Mouse (Mus musculus): Measurements from ENCODE around the gene Twsg1. TPM values are rescaled to one million over a fixed set of nuclear protein-coding genes. Genes with fewer than 3 reads are reported as not detected.
"Not testable (repeated sequence)": the region's sequence is repeated elsewhere in the genome, so short reads cannot be mapped to it uniquely, and the experiment has no call there.

Gene Twsg1
- polyA plus RNA-seq (2016; fragmentation: Nextera tagmentation; extraction: Ambion mirVana), result 23.1 and 26.4 TPM in 2 replicates

- peaks cover 34% of the 10 kb centered on the region for H3K4me1 ChIP-seq
- H3K27me3 ChIP-seq (replicated peaks), result no peaks in the 10 kb centered on the region
- peak within 1 kb of the TSS; percentile 89 for H3K4me3 ChIP-seq
- H3K36me3 ChIP-seq, result peaks cover 26% of the 10 kb centered on the region
- peak within 1 kb of the TSS; percentile 85 for H3K27ac ChIP-seq
- peak within 1 kb of the TSS; percentile 94 for H3K9ac ChIP-seq
- H3K9me3 ChIP-seq (replicated peaks), result no peaks in the 10 kb centered on the region
- peak within 1 kb of the TSS; percentile 92 for H3K4me2 ChIP-seq
- under 1% methylated on average over 86 of the region's 87 CpGs for WGBS (ENCODE audit: insufficient replicate concordance)
- ATAC-seq, result peak; percentile 97
Observed at GRCm38 (mm10) chr17:65950622-65951404, at the start of gene Twsg1. TSS of gene Twsg1 (minus strand) at chr17:65951226.

DNA sequence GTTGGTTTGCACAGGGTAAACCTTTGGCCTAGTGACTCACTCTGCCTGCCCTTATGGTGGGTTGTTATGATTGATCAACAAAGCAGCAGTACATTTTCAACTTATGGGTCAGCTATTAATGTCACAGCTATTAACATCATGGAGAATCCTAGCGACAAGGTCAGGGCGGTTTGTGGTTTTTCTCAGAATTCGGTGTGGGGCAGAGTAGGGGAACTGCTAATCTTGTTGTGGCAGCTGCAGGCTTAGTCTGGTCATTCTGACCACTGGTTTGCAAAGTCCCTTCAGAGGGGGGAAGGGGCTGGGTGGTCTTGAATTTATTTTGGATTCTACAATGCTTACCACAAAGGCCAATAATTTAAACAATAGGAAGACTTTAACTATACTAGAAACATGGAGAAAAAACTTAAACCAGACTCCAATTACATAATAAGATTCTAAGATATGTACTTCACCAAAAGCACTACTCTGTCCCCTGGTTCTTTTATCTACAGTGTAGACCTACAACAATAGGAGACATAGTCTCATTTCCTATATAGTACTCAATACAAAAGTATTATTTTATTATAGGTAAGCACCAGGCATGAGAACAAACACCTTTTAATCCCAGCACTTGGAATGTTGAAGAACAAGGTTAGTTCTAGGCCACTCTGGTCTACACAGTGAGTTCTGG, 37.3 kb upstream of the Twsg1 start:
- H3K27ac ChIP-seq, result peak overlapping the region; percentile 40; the same call in 1 of the 2 replicates
- peaks cover 36% of the 10 kb centered on the region for H3K4me1 ChIP-seq
- peak; percentile 85 for ATAC-seq
- H3K27me3 ChIP-seq (replicated peaks), result no peaks in the 10 kb centered on the region
- H3K9ac ChIP-seq, result peak overlapping the region; percentile 35; the same call in 1 of the 2 replicates
- 8% methylated on average over 3 of the region's 3 CpGs for WGBS (ENCODE audit: insufficient replicate concordance)
- no peaks in the 10 kb centered on the region for H3K36me3 ChIP-seq
- H3K4me2 ChIP-seq, result peak overlapping the region; percentile 37
- H3K9me3 ChIP-seq (replicated peaks), result no peaks in the 10 kb centered on the region
- no peak overlapping the region for H3K4me3 ChIP-seq

DNA sequence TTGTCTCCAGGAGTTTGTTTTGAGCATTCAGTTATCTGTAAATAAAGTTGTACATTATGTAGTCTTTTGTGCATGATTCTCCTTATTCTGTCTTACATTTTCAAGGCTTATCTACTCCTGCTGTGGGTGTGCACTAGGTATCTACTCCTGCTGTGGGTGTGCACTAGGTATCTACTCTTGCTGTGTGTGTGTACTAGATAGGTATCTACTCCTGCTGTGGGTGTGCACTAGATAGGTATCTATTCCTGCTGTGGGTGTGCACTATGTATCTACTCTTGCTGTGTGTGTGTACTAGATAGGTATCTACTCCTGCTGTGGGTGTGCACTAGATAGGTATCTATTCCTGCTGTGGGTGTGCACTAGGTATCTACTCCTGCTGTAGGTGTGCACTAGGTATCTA, 25.7 kb upstream of the Twsg1 start:
- H3K27ac ChIP-seq, result peak overlapping the region; percentile 73
- H3K36me3 ChIP-seq; H3K4me2 ChIP-seq; H3K9ac ChIP-seq; H3K9me3 ChIP-seq (replicated peaks); H3K27me3 ChIP-seq (replicated peaks); H3K4me3 ChIP-seq: not testable (repeated sequence)
- H3K4me1 ChIP-seq, result peaks cover 30% of the 10 kb centered on the region
- peak; percentile 73 for ATAC-seq

GRCm38 (mm10) chr17:65967751-65968150, 16.7 kb upstream of the Twsg1 start:
- H3K4me1 ChIP-seq, result no peaks in the 10 kb centered on the region
- H3K27ac ChIP-seq, result no peak overlapping the region
- H3K36me3 ChIP-seq, result no peaks in the 10 kb centered on the region
- 55% methylated on average over 11 of the region's 11 CpGs for WGBS (ENCODE audit: insufficient replicate concordance)
- H3K4me3 ChIP-seq, result no peak overlapping the region
- no peaks in the 10 kb centered on the region for H3K9me3 ChIP-seq (replicated peaks)
- ATAC-seq, result no peak
- no peaks in the 10 kb centered on the region for H3K27me3 ChIP-seq (replicated peaks)
- no peak overlapping the region for H3K9ac ChIP-seq
- H3K4me2 ChIP-seq, result no peak overlapping the region

DNA sequence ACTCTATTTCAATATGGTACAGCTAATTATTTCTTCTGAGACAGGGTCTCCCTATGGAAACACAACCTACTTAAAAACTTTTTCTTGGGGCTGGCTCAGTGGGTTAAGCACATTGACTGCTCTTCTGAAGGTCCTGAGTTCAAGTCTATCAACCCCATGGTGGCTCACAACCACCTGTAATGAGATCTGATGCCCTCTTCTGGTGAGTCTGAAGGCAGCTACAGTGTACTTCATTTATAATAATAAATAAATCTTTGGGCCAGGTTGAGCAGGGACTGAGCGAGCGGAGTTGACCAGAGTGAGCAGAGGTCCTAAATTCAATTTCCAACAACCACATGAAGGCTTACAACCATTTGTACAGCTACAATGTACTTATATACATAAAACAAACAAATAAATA, 11.2 kb upstream of the Twsg1 start:
- Histone ChIP-seq H3K36me3 (no peaks in the 10 kb centered on the region), H3K27ac (no peak overlapping the region), H3K4me1 (peaks cover 3% of the 10 kb centered on the region), H3K4me2 (no peak overlapping the region), H3K9me3 (replicated peaks) (no peaks in the 10 kb centered on the region), H3K9ac (no peak overlapping the region), H3K4me3 (no peak overlapping the region), H3K27me3 (replicated peaks) (no peaks in the 10 kb centered on the region)
- 83% methylated on average over 2 of the region's 2 CpGs for whole genome bisulfite sequencing (ENCODE audit: insufficient replicate concordance)
- ATAC-seq, result no peak

DNA sequence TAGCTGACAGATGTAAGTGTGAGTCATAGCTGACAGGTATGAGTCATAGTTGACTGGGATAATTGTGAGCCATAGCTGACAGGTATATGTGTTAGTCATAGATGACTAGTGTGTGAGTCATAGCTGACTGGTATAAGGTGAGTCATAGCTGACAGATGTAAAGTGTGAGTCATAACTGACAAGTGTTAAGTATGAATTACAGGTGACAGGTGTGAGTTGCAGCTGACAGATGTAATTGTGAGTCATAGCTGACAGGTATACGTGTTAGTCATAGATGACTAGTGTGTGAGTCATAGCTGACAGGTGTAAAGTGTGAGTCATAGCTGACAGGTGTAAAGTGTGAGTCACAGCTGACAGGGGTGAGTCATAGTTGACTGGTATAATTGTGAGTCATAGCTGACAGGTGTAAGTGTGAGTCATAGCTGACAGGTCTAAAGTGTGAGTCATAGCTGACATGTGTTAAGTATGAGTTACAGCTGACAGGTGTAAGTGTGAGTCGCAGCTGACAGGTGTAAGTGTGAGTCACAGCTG, 10.6 kb upstream of the Twsg1 start:
- Histone ChIP-seq H3K27ac (no peak overlapping the region), H3K4me3 (no peak overlapping the region), H3K4me1 (peaks cover 9% of the 10 kb centered on the region), H3K9ac (no peak overlapping the region), H3K4me2 (no peak overlapping the region), H3K9me3 (replicated peaks) (no peaks in the 10 kb centered on the region), H3K36me3 (no peaks in the 10 kb centered on the region), H3K27me3 (replicated peaks) (no peaks in the 10 kb centered on the region)
- 0 out of 2 replicates have a peak, but pooled peaks have one; percentile 27 for ATAC-seq
- 76% methylated on average over 2 of the region's 2 CpGs for WGBS (ENCODE audit: insufficient replicate concordance)

DNA sequence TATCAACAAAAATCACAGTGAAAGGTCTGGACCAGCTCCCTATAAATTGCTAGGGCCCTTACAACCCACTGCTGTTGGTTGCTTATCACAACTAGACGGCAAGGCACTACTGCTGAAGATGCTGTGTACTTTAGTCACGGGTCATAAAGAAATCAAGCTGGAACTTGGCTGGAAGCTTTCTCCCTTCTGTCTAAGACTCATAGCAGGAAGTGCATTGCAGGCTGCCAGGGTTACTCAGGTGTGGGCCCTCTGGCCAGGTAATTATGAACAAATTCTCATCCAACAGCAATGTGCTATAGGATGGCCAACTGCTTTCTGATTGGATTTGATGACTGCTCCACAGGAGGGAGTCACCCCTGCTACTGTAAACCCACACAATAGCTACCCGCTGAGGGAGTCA, 8.0 kb upstream of the Twsg1 start:
- WGBS (ENCODE audit: insufficient replicate concordance), result 61% methylated on average over 3 of the region's 3 CpGs
- peaks cover 15% of the 10 kb centered on the region for H3K4me1 ChIP-seq
- ATAC-seq, result no peak

DNA sequence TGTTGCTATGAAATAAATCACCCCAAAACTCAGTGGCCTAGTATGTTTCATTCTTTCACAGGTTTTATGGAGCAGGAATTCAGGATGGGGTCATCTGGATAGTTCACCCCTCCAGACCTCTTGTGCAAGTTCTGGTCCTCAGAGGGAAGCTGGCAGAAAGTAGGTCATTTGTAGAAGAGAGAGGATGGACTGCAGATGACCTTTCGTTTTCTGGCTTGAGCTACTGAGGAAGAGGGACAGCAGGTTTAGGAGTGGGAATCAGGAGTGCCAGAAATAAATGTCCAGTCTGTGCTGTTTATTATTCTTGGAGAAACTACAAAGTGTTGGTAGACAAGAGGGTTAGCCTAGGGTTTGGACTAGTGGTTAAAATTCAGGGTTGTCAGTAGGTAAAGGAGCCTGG, 7.3 kb upstream of the Twsg1 start:
- no peak overlapping the region for H3K9ac ChIP-seq
- H3K4me2 ChIP-seq, result no peak overlapping the region
- H3K4me3 ChIP-seq, result no peak overlapping the region
- 73% methylated on average over 1 of the region's 1 CpGs for WGBS (ENCODE audit: insufficient replicate concordance)
- peaks cover 20% of the 10 kb centered on the region for H3K4me1 ChIP-seq
- H3K27me3 ChIP-seq (replicated peaks), result no peaks in the 10 kb centered on the region
- H3K27ac ChIP-seq, result no peak overlapping the region
- H3K9me3 ChIP-seq (replicated peaks), result no peaks in the 10 kb centered on the region
- H3K36me3 ChIP-seq, result no peaks in the 10 kb centered on the region
- no peak for ATAC-seq

More for the DNA sequence above, 8.0 kb upstream of the Twsg1 start:
- H3K9ac ChIP-seq, result no peak overlapping the region
- H3K36me3 ChIP-seq, result no peaks in the 10 kb centered on the region
- H3K27ac ChIP-seq, result no peak overlapping the region
- no peak overlapping the region for H3K4me2 ChIP-seq
- no peaks in the 10 kb centered on the region for H3K9me3 ChIP-seq (replicated peaks)
- H3K27me3 ChIP-seq (replicated peaks), result no peaks in the 10 kb centered on the region
- H3K4me3 ChIP-seq, result no peak overlapping the region

DNA sequence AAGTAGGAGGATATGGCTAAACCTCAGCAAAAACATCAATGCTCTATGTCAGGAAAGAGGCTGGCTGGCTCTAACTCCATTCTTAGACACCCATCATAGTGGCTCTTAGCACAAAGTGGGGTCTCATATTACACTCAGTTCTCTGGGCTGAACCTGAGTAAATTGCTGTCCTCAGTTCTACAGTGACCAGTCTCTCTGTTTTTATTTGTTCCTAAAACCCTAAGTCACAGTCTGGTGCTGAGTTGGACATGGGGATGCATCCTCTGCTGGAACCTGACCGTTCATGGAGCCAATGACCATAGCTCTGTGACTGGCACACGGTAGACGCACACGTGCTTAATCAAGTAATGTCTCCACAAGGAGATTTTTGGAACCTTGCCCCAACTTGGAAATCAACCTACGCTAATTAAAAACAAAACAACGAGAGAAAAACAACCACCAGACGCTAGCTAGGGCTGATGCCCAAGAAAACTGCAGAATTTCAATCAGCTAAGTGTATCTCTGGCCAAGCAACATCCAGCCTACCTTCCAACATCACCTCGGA, 6.8 kb upstream of the Twsg1 start:
- no peak overlapping the region for H3K27ac ChIP-seq
- WGBS (ENCODE audit: insufficient replicate concordance), result 81% methylated on average over 8 of the region's 8 CpGs
- H3K9me3 ChIP-seq (replicated peaks), result no peaks in the 10 kb centered on the region
- H3K27me3 ChIP-seq (replicated peaks), result no peaks in the 10 kb centered on the region
- no peak overlapping the region for H3K4me3 ChIP-seq
- H3K9ac ChIP-seq, result no peak overlapping the region
- H3K4me2 ChIP-seq, result no peak overlapping the region
- H3K4me1 ChIP-seq, result peaks cover 20% of the 10 kb centered on the region
- H3K36me3 ChIP-seq, result no peaks in the 10 kb centered on the region
- ATAC-seq, result no peak

DNA sequence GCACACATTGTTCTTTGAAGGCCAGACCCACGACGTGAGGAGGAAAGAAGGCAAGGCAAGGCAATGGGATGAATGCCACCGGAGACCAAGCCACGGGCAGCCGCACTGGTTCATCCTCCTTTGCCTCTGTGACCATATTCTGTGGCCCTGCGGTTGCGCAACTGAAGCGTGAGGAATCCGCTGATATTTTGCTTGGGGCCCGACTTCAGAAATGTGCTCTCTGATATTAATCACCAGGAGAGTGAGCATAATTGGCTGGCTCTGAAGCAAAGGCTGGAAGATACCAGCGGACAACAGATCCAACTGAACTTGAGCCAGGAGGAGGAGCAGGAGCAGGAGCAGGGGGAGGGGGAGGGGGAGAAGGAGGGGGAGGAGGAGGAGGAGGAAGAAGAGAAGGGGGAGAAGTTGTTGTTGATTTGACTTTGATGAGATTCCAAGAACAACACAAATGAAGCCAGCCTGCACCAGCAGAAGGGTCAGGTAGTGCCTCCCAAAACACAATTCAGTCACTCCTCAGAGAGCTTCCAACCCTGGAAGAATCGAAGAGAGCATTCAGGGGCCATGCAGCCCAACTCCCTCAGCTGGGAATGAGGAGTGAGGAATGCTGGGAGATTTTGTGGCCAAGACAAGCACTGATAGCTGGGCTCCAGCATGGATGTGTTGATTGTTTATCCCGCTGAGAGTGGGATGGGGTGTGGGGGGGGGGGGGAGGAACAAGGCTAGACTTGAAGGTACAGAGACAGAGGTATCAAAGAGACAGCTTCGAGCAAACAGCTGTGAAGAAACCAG, 6.2 kb upstream of the Twsg1 start:
- no peak overlapping the region for H3K4me3 ChIP-seq
- 49% methylated on average over 14 of the region's 14 CpGs for WGBS (ENCODE audit: insufficient replicate concordance)
- H3K4me1 ChIP-seq, result peaks cover 20% of the 10 kb centered on the region
- H3K9me3 ChIP-seq (replicated peaks), result no peaks in the 10 kb centered on the region
- no peaks in the 10 kb centered on the region for H3K27me3 ChIP-seq (replicated peaks)
- no peak overlapping the region for H3K27ac ChIP-seq
- peak overlapping the region; percentile 14; the same call in 1 of the 2 replicates for H3K4me2 ChIP-seq
- ATAC-seq, result no peak
- no peaks in the 10 kb centered on the region for H3K36me3 ChIP-seq
- no peak overlapping the region for H3K9ac ChIP-seq

GRCm38 (mm10) chr17:65956140-65956539, 5.1 kb upstream of the Twsg1 start:
- H3K27me3 ChIP-seq (replicated peaks), result no peaks in the 10 kb centered on the region
- H3K9me3 ChIP-seq (replicated peaks), result no peaks in the 10 kb centered on the region
- no peak overlapping the region for H3K4me3 ChIP-seq
- ATAC-seq, result no peak
- H3K36me3 ChIP-seq, result no peaks in the 10 kb centered on the region
- 80% methylated on average over 3 of the region's 3 CpGs for WGBS (ENCODE audit: insufficient replicate concordance)
- no peak overlapping the region for H3K27ac ChIP-seq
- H3K4me2 ChIP-seq, result no peak overlapping the region
- H3K4me1 ChIP-seq, result peaks cover 28% of the 10 kb centered on the region
- no peak overlapping the region for H3K9ac ChIP-seq
